Mouse (Mus musculus) right cerebral cortex, postnatal 4 days (tissue): ENCODE measurements around the gene Ptafr.
A peak's percentile ranks its signal among the peaks of the same experiment; 100 is the strongest.
"Not testable (repeated sequence)": the region's sequence is repeated elsewhere in the genome, so short reads cannot be mapped to it uniquely, and the experiment has no call there.

ENCODE experiments used
- DNase-seq: peaks from one replicate; pipeline ENCODE4 v3.0.0-alpha.2; 2022

The Ptafr gene

GRCm38 (mm10) chr4:132565089-132565747 is 1.4 kb downstream of the Ptafr start:
- DNase-seq = peak; percentile 16

GRCm38 (mm10) chr4:132567361-132567779 is 3.5 kb downstream of the Ptafr start:
- DNase-seq = no peak

GRCm38 (mm10) chr4:132569115-132569514 is 5.2 kb downstream of the Ptafr start:
- no peak for DNase-seq

- DNase-seq = no peak
Observed at GRCm38 (mm10) chr4:132571190-132571589, 7.3 kb downstream of the Ptafr start.

GRCm38 (mm10) chr4:132573327-132573726 is 9.5 kb downstream of the Ptafr start:
- no peak for DNase-seq

GRCm38 (mm10) chr4:132574809-132575347 is 11.0 kb downstream of the Ptafr start:
- no peak for DNase-seq

GRCm38 (mm10) chr4:132583781-132584180 is 19.9 kb downstream of the Ptafr start:
- DNase-seq = no peak

- DNase-seq = no peak
Observed at GRCm38 (mm10) chr4:132584975-132585374, 21.1 kb downstream of the Ptafr start.

GRCm38 (mm10) chr4:132586282-132586681 is 22.4 kb downstream of the Ptafr start:
- DNase-seq = no peak

GRCm38 (mm10) chr4:132588512-132588911 is 24.6 kb downstream of the Ptafr start:
- no peak for DNase-seq

GRCm38 (mm10) chr4:132590642-132591041 is 26.8 kb downstream of the Ptafr start:
- no peak for DNase-seq

GRCm38 (mm10) chr4:132592958-132593357 is 29.1 kb downstream of the Ptafr start:
- DNase-seq = no peak

GRCm38 (mm10) chr4:132594191-132594590 is 30.3 kb downstream of the Ptafr start:
- no peak for DNase-seq

GRCm38 (mm10) chr4:132598861-132599260 is 35.0 kb downstream of the Ptafr start:
- no peak for DNase-seq

- no peak for DNase-seq
Observed at GRCm38 (mm10) chr4:132599764-132600163, 35.9 kb downstream of the Ptafr start.

- DNase-seq = no peak
Observed at GRCm38 (mm10) chr4:132600465-132600864, 36.6 kb downstream of the Ptafr start.

- not testable (repeated sequence) for DNase-seq
Observed at GRCm38 (mm10) chr4:132601242-132601641, 37.4 kb downstream of the Ptafr start.

GRCm38 (mm10) chr4:132603468-132603867 is 39.6 kb downstream of the Ptafr start:
- DNase-seq = no peak

- DNase-seq = no peak
Observed at GRCm38 (mm10) chr4:132605816-132606215, 41.9 kb downstream of the Ptafr start.

- DNase-seq = no peak
Observed at GRCm38 (mm10) chr4:132608147-132608546, 44.3 kb downstream of the Ptafr start.

GRCm38 (mm10) chr4:132610301-132610984 is 46.6 kb downstream of the Ptafr start:
- no peak for DNase-seq

- no peak for DNase-seq
Observed at GRCm38 (mm10) chr4:132611320-132611719, 47.5 kb downstream of the Ptafr start.

GRCm38 (mm10) chr4:132617873-132618272 is 54.0 kb downstream of the Ptafr start:
- no peak for DNase-seq

GRCm38 (mm10) chr4:132618850-132619375 is 55.0 kb downstream of the Ptafr start:
- no peak for DNase-seq
